Mouse (Mus musculus) stomach, embryonic 16.5 days (tissue): ENCODE results near the gene Adam17. TPM values are rescaled to one million over a fixed set of nuclear protein-coding genes. Genes with fewer than 3 reads are reported as not detected.
A peak's percentile ranks its signal among the peaks of the same experiment; 100 is the strongest.

Source experiments
- ATAC-seq: fragments of 200-750 bp; cut with Nextera tagmentation; 2 replicates; pipeline ENCODE4 v1.8.0; 2017; ENCODE audit warnings: moderate number of reproducible peaks, moderate TSS enrichment; ENCODE audit not compliant: insufficient read depth, low FRiP score
- H3K27ac ChIP-seq: fragments of 300-500 bp; sonication (generic); 2 replicates; pipeline ENCODE4 v1.5.1; 2014; ENCODE audit warnings: low read length
- H3K27me3 ChIP-seq: fragments of 300-500 bp; sonication (generic); 2 replicates; pipeline ENCODE4 v1.6.1; 2014; ENCODE audit warnings: low read length, control low read depth, mixed read lengths; ENCODE audit not compliant: control insufficient read depth, insufficient read depth
- H3K36me3 ChIP-seq: fragments of 300-500 bp; sonication (generic); 2 replicates; pipeline ENCODE4 v1.6.1; 2014; ENCODE audit warnings: low read length; ENCODE audit not compliant: control insufficient read depth, insufficient read depth
- H3K4me1 ChIP-seq: fragments of 300-500 bp; sonication (generic); 2 replicates; pipeline ENCODE4 v1.6.1; 2014; ENCODE audit warnings: low read length, control low read depth, mixed read lengths; ENCODE audit not compliant: control insufficient read depth, insufficient read depth
- H3K4me2 ChIP-seq: fragments of 300-500 bp; sonication (generic); 2 replicates; pipeline ENCODE4 v1.6.1; 2014; ENCODE audit warnings: low read depth, low read length, mixed read lengths
- H3K4me3 ChIP-seq: fragments of 300-500 bp; sonication (generic); replicated peaks from 2 replicates; pipeline ENCODE4 v1.5.1; 2014; ENCODE audit warnings: mild to moderate bottlenecking, low read length
- H3K9ac ChIP-seq: fragments of 300-500 bp; sonication (generic); 2 replicates; pipeline ENCODE4 v1.6.1; 2014; ENCODE audit warnings: low read length
- H3K9me3 ChIP-seq: fragments of 300-500 bp; sonication (generic); replicated peaks from 2 replicates; pipeline ENCODE4 v1.6.1; 2016; ENCODE audit warnings: low read length, control low read depth; ENCODE audit not compliant: control insufficient read depth
- WGBS: fragments of 180-500 bp; shearing (Covaris S2); extraction: QIAGEN DNeasy Blood & Tissue Kit; methylation state at CpG from one replicate; pipeline ENCODE4 v1.1.7; 2014; 5-methylcytosine and 5-hydroxymethylcytosine counted together
- polyA plus RNA-seq: library from polyadenylated mRNA; unstranded; fragments of >200 nt; fragmentation: Nextera tagmentation; extraction: Ambion mirVana; gene quantifications from 2 replicates; pipeline ENCODE4 v1.2.1, GENCODE M21; 2015

Adam17 gene
- polyA plus RNA-seq, 1 experiment from 2014 or later = 39.6 TPM

- H3K9me3 ChIP-seq = no peaks in the 10 kb centered on the region
- ATAC-seq = no peak
- H3K4me3 ChIP-seq = no peak overlapping the region
- no peaks in the 10 kb centered on the region for H3K4me1 ChIP-seq
- 70% methylated on average over 10 of the region's 10 CpGs for WGBS
- H3K36me3 ChIP-seq = no peaks in the 10 kb centered on the region
- H3K27ac ChIP-seq = no peak overlapping the region
- no peak overlapping the region for H3K9ac ChIP-seq
- no peaks in the 10 kb centered on the region for H3K27me3 ChIP-seq
- no peak overlapping the region for H3K4me2 ChIP-seq
Measured at GRCm38 (mm10) chr12:21364624-21365435, 8.6 kb downstream of the Adam17 start.

- WGBS = 92% methylated on average over 3 of the region's 3 CpGs
- no peaks in the 10 kb centered on the region for H3K27me3 ChIP-seq
- H3K9ac ChIP-seq = no peak overlapping the region
- H3K9me3 ChIP-seq = no peaks in the 10 kb centered on the region
- no peak overlapping the region for H3K4me3 ChIP-seq
- ATAC-seq = peak; percentile 56; the same call in 1 of the 2 replicates
- H3K4me2 ChIP-seq = no peak overlapping the region
- H3K4me1 ChIP-seq = no peaks in the 10 kb centered on the region
- no peaks in the 10 kb centered on the region for H3K36me3 ChIP-seq
- peak overlapping the region; percentile 64 for H3K27ac ChIP-seq
Measured at GRCm38 (mm10) chr12:21363195-21363594, 10.2 kb downstream of the Adam17 start.

DNA sequence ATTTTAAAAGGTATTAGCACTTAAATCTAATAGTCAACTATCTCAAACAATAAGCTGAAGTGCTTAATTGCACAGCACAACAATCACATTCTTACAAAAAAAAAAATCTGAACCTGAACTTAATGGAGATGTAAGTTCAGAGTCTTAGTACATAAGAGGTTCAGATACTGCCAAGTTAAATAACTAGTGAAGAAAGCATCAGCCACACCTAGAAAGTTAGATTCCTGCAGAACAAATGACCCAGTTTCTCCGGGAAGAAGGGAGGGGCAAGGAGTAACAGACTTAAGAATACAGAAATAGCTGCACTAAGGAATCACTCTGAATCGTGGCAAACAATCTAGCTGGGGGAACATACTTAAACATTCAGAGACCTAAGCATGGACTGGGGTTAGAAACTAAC is 10.7 kb downstream of the Adam17 start:
- H3K36me3 ChIP-seq = no peaks in the 10 kb centered on the region
- H3K9ac ChIP-seq = no peak overlapping the region
- H3K4me1 ChIP-seq = no peaks in the 10 kb centered on the region
- no peak overlapping the region for H3K4me2 ChIP-seq
- peak overlapping the region; percentile 64 for H3K27ac ChIP-seq
- H3K27me3 ChIP-seq = no peaks in the 10 kb centered on the region
- H3K9me3 ChIP-seq = no peaks in the 10 kb centered on the region
- peak; percentile 53; the same call in 1 of the 2 replicates for ATAC-seq
- no peak overlapping the region for H3K4me3 ChIP-seq
- 57% methylated on average over 2 of the region's 2 CpGs for WGBS

DNA sequence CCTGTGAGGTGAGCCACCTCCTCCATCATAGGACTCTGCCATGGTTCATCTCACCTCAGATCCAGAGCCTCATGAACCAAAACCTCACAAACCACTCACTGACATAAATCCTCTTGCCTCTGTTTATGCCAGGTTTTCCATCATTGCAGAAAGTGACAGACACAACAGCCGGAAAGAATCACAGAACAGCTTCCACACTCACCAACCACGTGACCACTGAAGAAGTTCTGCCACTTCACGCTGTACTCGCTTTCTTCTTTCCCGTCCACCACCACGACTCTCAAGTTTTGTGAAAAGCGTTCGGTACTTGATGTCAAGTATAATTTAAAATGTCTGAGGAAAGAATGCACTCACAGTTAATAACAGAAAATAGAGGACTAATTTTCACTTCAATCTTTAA is 19.8 kb downstream of the Adam17 start:
- no peak overlapping the region for H3K27ac ChIP-seq
- WGBS = 92% methylated on average over 8 of the region's 8 CpGs
- no peak overlapping the region for H3K9ac ChIP-seq
- ATAC-seq = no peak
- H3K27me3 ChIP-seq = no peaks in the 10 kb centered on the region
- H3K36me3 ChIP-seq = peaks cover 25% of the 10 kb centered on the region
- H3K4me3 ChIP-seq = no peak overlapping the region
- no peak overlapping the region for H3K4me2 ChIP-seq
- no peaks in the 10 kb centered on the region for H3K4me1 ChIP-seq
- H3K9me3 ChIP-seq = peaks cover 6% of the 10 kb centered on the region; the same call in 1 of the 2 replicates

- H3K4me1 ChIP-seq = no peaks in the 10 kb centered on the region
- no peak overlapping the region for H3K27ac ChIP-seq
- H3K27me3 ChIP-seq = no peaks in the 10 kb centered on the region
- ATAC-seq = no peak
- H3K9ac ChIP-seq = no peak overlapping the region
- no peak overlapping the region for H3K4me3 ChIP-seq
- peaks cover 30% of the 10 kb centered on the region for H3K36me3 ChIP-seq
- no peak overlapping the region for H3K4me2 ChIP-seq
- 83% methylated on average over 7 of the region's 7 CpGs for WGBS
- peaks cover 6% of the 10 kb centered on the region; the same call in 1 of the 2 replicates for H3K9me3 ChIP-seq
Measured at GRCm38 (mm10) chr12:21350113-21350876, 23.1 kb downstream of the Adam17 start.

DNA sequence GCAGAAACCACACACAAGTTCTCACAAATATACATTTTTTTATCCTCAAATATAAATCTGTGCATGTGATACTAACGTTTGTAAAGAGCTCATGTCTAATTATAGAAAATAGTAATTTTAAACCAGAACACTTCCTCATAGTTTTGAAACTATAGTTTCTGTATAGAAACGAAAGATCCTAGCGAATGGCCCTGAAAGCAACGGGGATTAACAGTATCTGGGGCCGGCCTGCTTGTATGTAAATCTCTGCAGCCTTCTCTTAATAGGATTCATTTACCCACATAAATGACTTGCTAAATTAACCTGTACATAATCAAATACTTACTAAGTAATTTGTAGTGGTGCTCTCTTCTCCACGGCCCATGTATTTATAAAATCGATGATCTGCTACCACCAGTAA is 26.5 kb downstream of the Adam17 start:
- H3K4me1 ChIP-seq = no peaks in the 10 kb centered on the region
- H3K4me3 ChIP-seq = no peak overlapping the region
- H3K9me3 ChIP-seq = 0 out of 2 replicates have a peak, but pooled peaks cover 2% of the 10 kb centered on the region
- ATAC-seq = no peak
- no peaks in the 10 kb centered on the region for H3K27me3 ChIP-seq
- peaks cover 25% of the 10 kb centered on the region for H3K36me3 ChIP-seq
- no peak overlapping the region for H3K27ac ChIP-seq
- no peak overlapping the region for H3K4me2 ChIP-seq
- H3K9ac ChIP-seq = no peak overlapping the region
- WGBS = 83% methylated on average over 7 of the region's 7 CpGs

- no peaks in the 10 kb centered on the region for H3K27me3 ChIP-seq
- no peak overlapping the region for H3K4me2 ChIP-seq
- H3K4me1 ChIP-seq = no peaks in the 10 kb centered on the region
- no peak overlapping the region for H3K4me3 ChIP-seq
- no peak overlapping the region for H3K9ac ChIP-seq
- H3K9me3 ChIP-seq = no peaks in the 10 kb centered on the region
- no peak overlapping the region for H3K27ac ChIP-seq
- no peak for ATAC-seq
- WGBS = 93% methylated on average over 5 of the region's 5 CpGs
- H3K36me3 ChIP-seq = peaks cover 23% of the 10 kb centered on the region; the same call in 1 of the 2 replicates
Measured at GRCm38 (mm10) chr12:21340674-21341073, 32.8 kb downstream of the Adam17 start.

GRCm38 (mm10) chr12:21337171-21337570 is 36.3 kb downstream of the Adam17 start:
- WGBS = 94% methylated on average over 5 of the region's 5 CpGs
- H3K27me3 ChIP-seq = no peaks in the 10 kb centered on the region

DNA sequence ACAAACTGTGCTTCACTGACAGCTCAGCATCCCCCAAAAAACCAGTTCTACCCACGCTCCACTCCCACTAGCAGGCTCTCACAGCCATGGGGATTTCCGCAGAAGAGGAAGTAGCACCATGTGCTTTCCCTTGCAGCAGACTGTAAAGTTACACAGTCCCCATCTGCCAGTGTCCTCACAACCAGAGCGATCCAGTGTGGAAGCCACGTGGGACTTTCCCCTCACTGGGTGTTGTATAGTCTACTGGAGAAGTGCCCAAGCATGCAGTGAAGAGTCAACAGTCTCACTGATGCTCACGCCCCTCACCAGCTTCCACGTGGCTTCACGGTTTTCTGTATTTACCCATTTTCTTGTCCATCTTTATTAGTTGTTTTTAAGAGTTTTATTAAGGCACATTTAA is 37.6 kb downstream of the Adam17 start:
- H3K9ac ChIP-seq = no peak overlapping the region
- H3K27me3 ChIP-seq = no peaks in the 10 kb centered on the region
- no peaks in the 10 kb centered on the region for H3K4me1 ChIP-seq
- H3K4me2 ChIP-seq = no peak overlapping the region
- peaks cover 15% of the 10 kb centered on the region; the same call in 1 of the 2 replicates for H3K36me3 ChIP-seq
- no peaks in the 10 kb centered on the region for H3K9me3 ChIP-seq
- ATAC-seq = no peak
- no peak overlapping the region for H3K4me3 ChIP-seq
- no peak overlapping the region for H3K27ac ChIP-seq
- 74% methylated on average over 7 of the region's 7 CpGs for WGBS

More at GRCm38 (mm10) chr12:21337171-21337570, 36.3 kb downstream of the Adam17 start:
- Histone ChIP-seq H3K36me3 (peaks cover 15% of the 10 kb centered on the region; the same call in 1 of the 2 replicates), H3K4me2 (no peak overlapping the region), H3K9ac (no peak overlapping the region), H3K4me3 (no peak overlapping the region), H3K27ac (no peak overlapping the region), H3K9me3 (no peaks in the 10 kb centered on the region), H3K4me1 (no peaks in the 10 kb centered on the region)
- ATAC-seq = no peak
